Mouse (Mus musculus) brown adipose tissue, adult 24 weeks (tissue): ENCODE results near the gene Krt80. TPM values are rescaled to one million over a fixed set of nuclear protein-coding genes. Genes with fewer than 3 reads are reported as not detected.

Experiments used
- H3K27ac ChIP-seq: fragments of 200-500 bp; replicated peaks from 2 replicates; pipeline ENCODE4 v1.5.1; 2012; ENCODE audit warnings: low read depth, mild to moderate bottlenecking, low read length
- H3K4me1 ChIP-seq: fragments of 200-500 bp; 2 replicates; pipeline ENCODE4 v1.6.1; 2012; ENCODE audit warnings: low read length, mixed read lengths; ENCODE audit not compliant: control insufficient read depth, insufficient read depth, insufficient read length
- H3K4me3 ChIP-seq: fragments of 200-500 bp; 2 replicates; pipeline ENCODE4 v1.5.1; 2012; ENCODE audit warnings: low read depth, mild to moderate bottlenecking, low read length, moderate library complexity; ENCODE audit not compliant: insufficient read depth
- polyA plus RNA-seq: library from polyadenylated mRNA; stranded (reverse); fragments of >200 nt; gene quantifications from 2 replicates; pipeline ENCODE4 v1.2.4, GENCODE M21; 2012; ENCODE audit not compliant: missing spikeins, insufficient read depth, insufficient read length

Gene Krt80
- polyA plus RNA-seq, 1 experiment = 2.3 TPM

DNA sequence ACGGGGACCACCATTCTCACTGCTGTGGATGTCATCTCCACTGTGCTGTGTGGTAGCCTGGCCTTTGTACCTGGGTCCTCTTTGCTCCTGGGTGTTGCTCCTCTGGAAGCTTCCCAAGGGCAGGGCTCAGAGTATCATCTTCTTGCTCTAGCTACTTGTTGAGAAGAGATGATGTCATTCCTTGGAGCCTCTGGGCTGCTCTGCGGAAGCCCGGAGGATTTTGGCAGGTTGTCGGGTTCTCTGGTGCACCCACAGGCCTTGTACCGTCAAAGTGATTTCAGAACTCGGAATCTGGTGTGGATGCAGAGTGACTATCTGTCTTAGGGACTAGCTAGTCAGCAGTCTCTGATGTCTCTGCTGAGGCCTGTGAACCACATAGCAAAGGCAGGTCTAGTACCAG, 15.1 kb upstream of the Krt80 start:
- H3K4me1 ChIP-seq = no peaks in the 10 kb centered on the region
- no peak overlapping the region for H3K27ac ChIP-seq
- H3K4me3 ChIP-seq = no peak overlapping the region

DNA sequence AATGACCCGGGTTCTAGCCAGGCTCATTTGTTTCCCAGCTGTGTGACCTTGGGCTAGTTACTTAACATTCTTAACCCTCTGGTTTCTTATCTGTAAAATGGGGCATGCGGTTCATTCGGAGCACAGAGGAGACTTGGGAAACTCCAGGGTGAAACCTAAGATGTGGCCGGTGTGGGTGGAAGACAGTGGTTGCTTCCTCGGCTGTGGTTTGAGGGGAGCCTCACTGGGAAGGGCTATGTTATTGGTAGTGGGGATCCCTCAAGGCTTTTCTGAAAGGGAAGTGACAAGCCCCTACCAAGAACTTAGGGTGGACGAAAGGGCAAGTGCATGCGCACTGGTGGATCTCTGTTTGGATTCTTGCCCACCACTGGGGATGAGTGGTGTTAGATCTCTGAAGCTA, 14.6 kb upstream of the Krt80 start:
- no peaks in the 10 kb centered on the region for H3K4me1 ChIP-seq
- no peak overlapping the region for H3K4me3 ChIP-seq
- H3K27ac ChIP-seq = no peak overlapping the region

DNA sequence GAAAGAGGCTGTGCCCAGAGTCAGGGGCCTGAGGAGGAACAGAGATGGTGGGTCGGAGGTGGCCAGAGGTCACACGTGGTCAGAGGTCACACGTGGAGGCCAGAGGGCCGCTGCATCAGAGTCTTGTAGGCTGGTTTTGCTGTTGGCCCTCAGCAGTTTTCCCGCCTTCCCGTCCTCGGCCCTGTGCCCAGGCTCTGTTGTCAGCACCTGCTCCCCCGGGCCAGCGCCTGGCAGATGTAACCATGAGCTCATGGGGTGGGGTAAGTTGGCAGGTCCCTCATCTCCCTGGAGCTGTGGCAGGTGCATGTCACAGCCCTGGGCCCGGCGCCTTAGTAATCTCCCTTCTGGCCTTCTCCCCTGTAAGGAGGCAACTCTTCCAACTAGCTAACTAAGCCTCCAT, 12.8 kb upstream of the Krt80 start:
- Histone ChIP-seq H3K27ac (no peak overlapping the region), H3K4me1 (no peaks in the 10 kb centered on the region), H3K4me3 (no peak overlapping the region)

DNA sequence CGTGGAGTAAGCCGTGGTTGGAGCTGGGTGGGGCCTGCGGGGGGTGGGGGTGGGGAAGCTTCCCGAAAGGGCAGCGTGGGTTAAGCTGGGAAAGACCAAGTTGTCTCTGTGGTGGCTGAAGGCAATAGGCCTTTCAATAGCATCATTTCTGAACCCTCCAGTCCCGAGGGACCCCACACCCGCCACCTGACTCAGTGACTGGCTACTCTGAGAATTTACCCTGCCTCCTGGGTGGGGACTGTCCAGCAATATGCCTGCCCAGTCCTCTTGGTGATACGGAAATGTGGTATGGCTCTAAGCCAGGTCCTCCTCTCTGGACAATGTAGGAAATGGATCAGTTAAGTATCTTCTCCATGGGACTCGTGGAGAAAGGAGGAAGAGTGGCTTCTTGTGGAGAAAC, 11.8 kb upstream of the Krt80 start:
- H3K27ac ChIP-seq = no peak overlapping the region

DNA sequence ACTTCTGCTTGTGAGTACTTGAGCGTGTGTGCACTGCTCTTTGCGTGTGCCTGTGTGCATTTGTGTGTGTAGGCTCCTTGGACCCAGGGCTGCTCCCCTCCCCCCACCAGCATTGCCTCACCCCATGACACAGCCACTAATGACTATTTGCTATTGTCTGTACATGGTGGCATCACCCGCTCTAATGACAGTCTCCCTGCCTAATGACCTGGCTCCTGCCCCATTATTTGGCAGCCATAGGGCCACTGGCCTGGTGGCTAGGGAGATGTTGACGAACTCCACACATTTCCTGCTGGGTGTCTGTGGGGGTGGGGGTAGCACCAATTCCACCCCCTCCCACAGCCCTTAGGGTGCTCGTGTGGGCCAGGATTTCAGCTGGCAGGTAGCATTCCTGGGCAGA, 8.7 kb upstream of the Krt80 start:
- no peak overlapping the region; the same call in 1 of the 2 replicates for H3K27ac ChIP-seq
- no peak overlapping the region for H3K4me3 ChIP-seq
- peaks cover 1% of the 10 kb centered on the region; the same call in 1 of the 2 replicates for H3K4me1 ChIP-seq

More for the DNA sequence above, 11.8 kb upstream of the Krt80 start:
- Histone ChIP-seq H3K4me1 (no peaks in the 10 kb centered on the region), H3K4me3 (no peak overlapping the region)

DNA sequence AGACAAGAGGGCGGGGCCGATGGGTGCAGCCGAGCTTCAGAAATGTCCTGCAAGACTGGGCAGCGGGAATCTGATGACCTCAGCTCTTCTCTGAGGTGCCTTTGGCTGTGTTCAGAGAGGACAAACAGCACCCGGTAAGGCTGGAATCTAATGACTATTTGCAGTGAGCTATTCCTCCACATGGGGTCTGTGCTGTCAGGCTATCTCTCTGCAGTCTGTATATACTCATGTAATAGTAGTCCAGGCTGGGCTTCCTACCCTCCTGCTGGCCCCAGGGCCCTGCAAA, 6.8 kb upstream of the Krt80 start:
- Histone ChIP-seq H3K27ac (no peak overlapping the region), H3K4me1 (peaks cover 13% of the 10 kb centered on the region), H3K4me3 (no peak overlapping the region)

DNA sequence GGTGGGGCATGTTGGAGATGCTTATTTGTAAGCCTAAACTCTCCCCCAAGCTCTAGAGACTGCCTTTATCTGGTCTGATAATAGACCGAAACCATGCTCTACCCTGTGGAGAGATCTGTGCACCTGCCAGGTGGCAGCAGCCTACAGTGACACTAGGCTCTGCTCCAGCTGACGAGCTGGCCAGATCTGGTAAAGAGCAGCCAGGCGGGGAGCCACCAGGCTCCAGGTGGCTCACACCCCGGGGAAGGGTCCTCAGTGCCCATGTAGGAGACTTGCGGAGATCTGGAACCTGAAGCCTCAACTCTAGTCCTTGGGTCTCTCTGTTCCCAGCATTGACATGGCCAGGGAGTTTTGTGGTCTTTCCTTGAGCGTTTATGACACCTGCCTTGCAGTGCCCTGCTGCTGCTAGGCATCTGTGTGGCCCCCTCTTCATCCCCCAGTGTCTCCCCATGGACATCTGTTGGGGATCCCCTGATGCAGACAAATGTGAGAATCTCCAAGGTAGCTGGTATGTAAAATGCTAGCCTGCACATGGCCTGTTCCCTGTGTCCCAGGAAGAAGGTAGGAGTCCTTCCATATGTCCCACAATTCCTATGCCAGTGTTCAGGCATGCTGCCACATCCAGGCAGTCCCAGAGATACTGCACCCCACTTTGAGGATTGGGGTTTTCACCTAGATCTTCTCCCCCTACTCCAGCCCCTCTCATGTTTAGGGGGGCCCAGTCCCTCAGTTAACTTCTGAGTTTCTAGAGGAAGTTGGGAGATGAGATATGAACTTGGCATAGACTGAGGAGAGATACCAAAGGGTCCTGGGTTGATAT, 6.2 kb upstream of the Krt80 start:
- Histone ChIP-seq H3K4me1 (peaks cover 16% of the 10 kb centered on the region), H3K27ac (no peak overlapping the region), H3K4me3 (no peak overlapping the region)

DNA sequence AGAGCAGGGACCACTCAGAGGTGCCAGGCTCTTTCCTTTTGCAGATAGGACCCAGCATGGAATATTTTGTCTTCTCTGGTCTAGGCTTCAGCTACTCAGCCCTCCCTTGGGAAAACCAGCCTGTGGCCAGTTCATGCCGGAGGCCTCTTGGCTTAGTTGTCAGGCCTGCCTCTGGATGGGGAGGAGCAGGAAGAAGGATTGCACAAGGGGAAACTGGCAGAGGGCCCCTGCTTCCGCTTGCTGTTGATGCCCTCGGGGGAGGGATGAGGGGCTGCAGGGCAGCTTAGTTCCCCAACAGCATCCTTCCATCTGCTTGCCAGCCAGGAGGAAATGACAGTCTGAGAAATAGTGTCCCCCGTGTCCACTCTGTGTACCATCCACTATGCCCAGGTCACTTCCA, 4.9 kb upstream of the Krt80 start:
- peak overlapping the region; percentile 23; the same call in 1 of the 2 replicates for H3K27ac ChIP-seq
- H3K4me3 ChIP-seq = no peak overlapping the region
- H3K4me1 ChIP-seq = peaks cover 19% of the 10 kb centered on the region

DNA sequence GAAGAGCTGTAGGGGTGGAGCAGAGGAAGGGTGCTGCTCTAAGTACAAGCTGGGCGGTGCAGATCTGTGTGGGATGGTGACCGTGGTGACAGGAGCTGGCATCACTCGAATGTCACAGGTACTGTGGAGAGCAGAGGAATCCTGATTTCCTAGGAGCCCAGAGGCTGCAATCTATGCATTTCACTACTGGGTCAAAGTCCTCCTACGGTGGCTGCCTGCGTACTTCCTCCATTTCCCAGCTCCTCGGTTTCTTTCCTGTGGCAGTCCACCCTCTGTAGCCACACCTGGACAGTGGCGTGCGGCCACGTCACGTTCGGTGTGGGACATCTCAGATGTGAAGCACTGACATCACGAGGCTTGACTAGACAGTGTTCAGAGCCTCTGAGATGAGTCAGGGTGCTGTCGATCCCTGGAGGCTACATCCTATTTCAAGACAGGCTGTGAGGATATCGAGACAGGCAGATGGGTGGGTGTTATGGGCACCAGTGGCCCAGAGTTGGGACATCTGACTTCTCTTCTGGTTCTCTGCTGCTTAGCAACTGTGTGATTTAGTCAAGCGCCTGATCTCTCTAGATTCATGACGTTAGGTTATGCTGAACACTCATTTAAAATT, 3.4 kb upstream of the Krt80 start:
- no peak overlapping the region for H3K27ac ChIP-seq
- peaks cover 20% of the 10 kb centered on the region for H3K4me1 ChIP-seq

DNA sequence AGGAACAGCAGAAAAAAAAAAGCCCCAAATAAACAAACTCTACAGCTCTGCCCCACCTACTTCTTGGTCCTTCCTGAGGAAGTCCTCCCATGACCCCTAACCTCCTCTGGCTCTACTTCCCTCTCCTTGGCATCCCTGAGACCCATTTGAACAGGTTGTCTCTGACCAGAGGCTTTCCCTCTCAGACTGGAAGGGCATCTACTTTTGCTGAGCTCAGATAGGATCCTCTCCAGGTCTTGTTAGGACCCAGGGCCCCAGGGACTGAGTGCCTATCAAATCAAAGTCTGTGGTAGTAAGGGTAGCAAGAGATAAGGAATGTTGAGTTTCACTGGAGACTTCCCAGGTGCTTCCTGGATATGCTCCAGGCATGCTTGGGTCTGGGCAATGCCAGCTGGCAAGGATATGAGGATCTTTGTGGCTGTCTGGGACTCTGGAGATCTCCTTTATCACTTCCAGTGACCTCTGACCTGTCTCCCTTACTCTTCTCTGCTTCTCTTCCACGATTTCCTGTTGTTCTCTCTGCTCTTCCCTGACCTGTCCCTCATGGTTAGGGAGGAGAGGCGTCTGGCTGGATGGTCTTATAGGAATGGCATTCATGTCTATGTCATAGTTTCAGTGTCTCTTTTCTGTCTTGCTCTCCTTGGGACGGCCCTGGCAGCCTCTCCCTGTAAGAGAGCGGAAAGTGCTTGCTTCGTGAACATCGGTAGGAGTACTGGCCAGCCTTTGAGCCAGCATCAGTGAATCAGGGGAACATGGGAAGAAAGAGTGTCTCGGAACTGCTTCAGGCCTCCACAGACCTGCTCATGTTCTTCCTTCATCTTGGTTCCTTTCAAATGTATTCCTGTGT, 2.4 kb upstream of the Krt80 start:
- Histone ChIP-seq H3K4me3 (no peak overlapping the region), H3K4me1 (peaks cover 20% of the 10 kb centered on the region), H3K27ac (peak overlapping the region; percentile 8; the same call in 1 of the 2 replicates)

More for the DNA sequence above, 3.4 kb upstream of the Krt80 start:
- no peak overlapping the region for H3K4me3 ChIP-seq

DNA sequence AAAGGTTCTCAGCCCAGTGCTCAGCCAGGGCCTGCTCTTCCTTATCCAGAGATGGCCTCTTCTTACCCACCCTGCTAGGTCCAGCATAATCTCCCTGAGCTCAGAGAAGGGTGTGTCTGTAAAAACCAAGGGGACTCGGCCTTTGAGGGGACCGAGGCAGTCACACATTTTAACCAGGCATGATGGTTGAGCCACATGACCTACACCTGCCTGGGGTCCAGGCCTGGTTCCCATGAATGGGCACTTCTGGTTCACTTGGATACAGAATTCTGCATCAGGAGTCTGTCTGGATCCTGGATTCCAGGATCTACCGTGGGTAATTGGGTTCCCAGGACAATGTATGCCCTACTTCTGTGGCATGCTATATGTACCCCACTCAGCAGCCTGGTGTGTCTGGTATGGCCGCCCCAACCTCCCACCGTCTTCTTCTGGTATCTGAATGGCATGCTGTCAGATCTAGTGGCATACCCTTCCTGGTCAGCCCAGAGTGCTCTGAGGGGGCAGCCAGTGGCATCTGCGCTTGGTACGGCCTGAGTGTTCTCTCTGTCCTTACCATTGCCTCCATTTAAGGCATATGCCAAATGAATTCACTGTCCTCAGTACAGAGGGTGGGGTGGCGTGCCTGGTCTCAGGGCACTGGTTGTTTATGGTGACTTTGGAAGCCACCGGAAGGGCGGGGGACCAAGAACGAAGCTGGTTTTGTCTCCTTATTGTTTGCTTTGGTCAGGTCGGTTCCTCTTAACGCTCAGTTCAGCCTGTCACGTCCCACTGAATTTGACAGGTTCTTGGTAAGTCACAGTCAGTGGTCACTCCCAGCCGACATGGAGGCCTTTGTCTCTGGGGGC, 1.4 kb upstream of the Krt80 start:
- no peak overlapping the region for H3K27ac ChIP-seq
- peaks cover 20% of the 10 kb centered on the region for H3K4me1 ChIP-seq
- H3K4me3 ChIP-seq = no peak overlapping the region

DNA sequence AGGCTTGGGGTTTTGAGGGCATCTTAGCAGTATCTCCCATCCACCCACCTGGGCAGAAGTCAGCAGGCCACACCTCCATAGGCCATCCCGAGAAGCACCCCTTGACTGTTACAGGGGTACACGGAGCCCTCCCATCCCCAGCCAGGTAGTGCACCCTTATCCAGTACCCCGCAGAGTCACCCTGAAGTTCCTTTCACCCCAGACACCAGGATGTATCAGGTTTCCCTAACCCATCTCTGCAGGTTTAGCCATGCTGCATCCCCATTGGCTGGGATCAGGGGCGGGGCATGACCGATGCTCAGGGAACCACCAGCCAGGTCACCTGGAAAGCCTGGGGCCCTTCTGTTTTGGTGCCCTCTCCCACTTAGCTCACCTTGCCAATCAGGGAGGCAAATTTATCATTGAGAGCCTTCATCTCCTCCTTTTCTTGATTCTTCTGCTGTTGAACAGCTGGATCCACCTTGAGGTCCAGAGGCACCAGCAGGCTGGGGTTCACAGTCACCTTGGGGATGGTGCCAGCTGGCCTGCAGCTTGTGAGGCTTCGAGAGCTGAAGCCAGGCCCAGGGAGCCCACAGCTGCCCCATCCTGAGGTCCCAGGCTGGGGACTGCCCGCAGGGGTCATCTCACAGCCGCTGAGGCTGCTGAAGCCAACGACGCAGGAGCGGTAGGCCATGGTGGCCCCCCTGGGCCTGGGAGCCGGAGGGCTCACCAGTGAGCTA, 421 bp downstream of the Krt80 start:
- H3K27ac ChIP-seq = no peak overlapping the region
- H3K4me1 ChIP-seq = peaks cover 20% of the 10 kb centered on the region
- no peak overlapping the region for H3K4me3 ChIP-seq

DNA sequence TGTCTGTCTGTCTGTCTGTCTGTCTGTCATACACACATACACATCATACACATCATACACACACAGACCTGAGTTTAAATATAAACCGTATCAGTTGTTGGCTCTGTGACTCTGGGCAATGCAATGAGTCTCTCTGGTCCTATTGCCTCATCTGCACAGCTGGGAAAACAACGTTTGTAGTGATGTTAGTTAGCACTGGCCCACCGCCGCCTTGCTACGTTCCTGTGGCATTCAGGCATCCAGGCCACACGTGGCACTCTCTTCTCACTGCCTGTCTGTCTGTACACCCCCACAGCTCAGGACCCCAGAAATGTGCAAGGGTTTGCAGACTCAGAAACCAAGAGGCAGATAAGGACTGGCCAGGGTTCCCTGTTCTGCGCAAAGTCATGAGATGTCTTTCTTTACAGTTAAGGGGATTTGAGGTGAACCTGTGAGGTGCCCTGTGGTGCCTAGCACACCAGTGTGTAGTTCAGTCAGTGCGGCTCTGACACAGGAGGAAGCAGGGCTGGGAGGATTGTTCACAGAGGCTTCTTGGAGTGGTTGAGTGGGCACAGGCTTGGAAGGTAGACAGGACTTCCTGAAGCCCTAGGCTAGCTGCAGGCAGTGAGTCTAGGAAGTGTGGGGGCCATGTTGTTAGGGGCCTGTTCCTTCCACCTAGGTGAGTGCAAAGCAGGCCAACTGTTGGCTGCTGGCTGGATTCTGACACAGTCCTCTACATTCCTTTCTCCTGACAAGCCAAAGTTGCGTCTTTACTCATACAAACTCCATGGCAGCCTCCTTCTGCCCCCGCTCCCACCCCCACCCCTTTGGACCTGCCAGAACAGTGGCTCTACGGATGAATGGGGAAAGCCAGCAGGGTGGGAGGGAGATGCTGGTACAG, 1.2 kb downstream of the Krt80 start:
- H3K4me3 ChIP-seq = no peak overlapping the region
- H3K4me1 ChIP-seq = peaks cover 19% of the 10 kb centered on the region
- no peak overlapping the region for H3K27ac ChIP-seq
